ENCODE assay signal across 8 mouse cellular contexts in the genomic region with DNA sequence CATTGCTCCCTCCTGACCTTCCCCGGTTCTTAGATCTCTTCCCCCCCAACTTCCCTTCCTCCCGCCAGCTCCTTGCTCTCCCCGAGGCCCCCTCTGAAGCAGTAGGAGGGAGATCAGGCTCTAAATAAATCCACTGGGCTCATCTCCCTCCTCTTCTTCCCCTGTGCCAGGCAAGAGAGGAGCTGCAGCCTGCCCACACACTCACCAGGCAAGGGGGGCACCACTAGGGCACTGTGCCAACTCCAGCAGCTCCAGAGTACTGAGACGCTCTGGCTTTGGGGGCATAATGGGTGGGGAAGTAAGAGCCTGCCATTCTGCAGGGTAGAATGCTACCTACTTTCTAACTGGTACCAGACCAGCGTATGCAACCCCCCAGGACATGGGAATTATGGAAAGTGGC. TPM values are rescaled to one million over a fixed set of nuclear protein-coding genes. Genes with fewer than 3 reads are reported as not detected.
DNase-seq lines count a peak whose midpoint lies in the region; TF ChIP-seq lines count a peak whose summit lies in the region.

No protein-coding gene starts in this region.

- intact Hi-C loops in left cerebral cortex, postnatal 4 days (cut with DNase I), result no loop called here

- WGBS in cerebellum, adult 2 months, result 46% methylated on average over 5 of the region's 5 CpGs

- H3K27ac ChIP-seq in cerebellum, adult 2 months (ENCODE audit: insufficient read depth, low read length), result no peak overlapping the region; the same call in 1 of the 2 replicates

- no peak for TF ChIP-seq CTCF in cerebellum, adult 2 months (IDR thresholded peaks at IDR 0.05; ENCODE audit: borderline replicate concordance, insufficient read depth, low read depth, low read length)

- H3K4me3 ChIP-seq in cerebellum, adult 2 months (replicated peaks; ENCODE audit: insufficient read depth, low read depth, low read length), result peak overlapping the region; percentile 22

- TF ChIP-seq POLR2A in cerebellum, adult 2 months (IDR thresholded peaks at IDR 0.05; ENCODE audit: borderline replicate concordance, insufficient read depth, low read length), result no peak

- no peak for DNase-seq in cerebellum, adult 2 months
- no peak for DNase-seq in cerebellum, adult 9-10 months
- DNase-seq in right cerebral cortex, adult 18-20 months, result peak; percentile 82
- no peak for DNase-seq in right cerebral cortex, postnatal 25 days
- DNase-seq in left cerebral cortex, postnatal 4 days, result peak; percentile 81
- peak; percentile 67 for DNase-seq in telencephalon, adult 2 months (ENCODE audit: low read depth, low spot score)
- DNase-seq in layer of hippocampus, adult 8-10 months (ENCODE audit: low spot score in 2 of 2), result no peak
- DNase-seq in heart, adult 11 months, result no peak

- H3K27me3 ChIP-seq in cerebellum, adult 2 months (ENCODE audit: control insufficient read depth, insufficient read depth, low read length), result no peaks in the 10 kb centered on the region

- peaks cover 17% of the 10 kb centered on the region for H3K4me1 ChIP-seq in cerebellum, adult 2 months (ENCODE audit: control insufficient read depth, insufficient read depth, low read length)

RNA-seq across cellular contexts. Expression of a gene that starts 5.9 kb away (rescaled TPM):
- 65.4 and 69.7 TPM in 2 replicates for polyA plus RNA-seq in cerebellum, adult 2 months (2012; rRNA removed)
- total RNA-seq in left cerebral cortex, postnatal 4 days (2021), result 100 to 1,000 TPM; 213 to 226 TPM
- total RNA-seq in layer of hippocampus, adult 8-10 months (2022), result 100 to 1,000 TPM; 163 to 193 (median 176) TPM

RNA-seq across cellular contexts. Expression of a gene that starts 26.2 kb away (rescaled TPM):
- 69.4 and 71.7 TPM in 2 replicates for polyA plus RNA-seq in cerebellum, adult 2 months (2012; rRNA removed)
- total RNA-seq in left cerebral cortex, postnatal 4 days (2021), result 10 to 100 TPM; 62.5 to 68.6 TPM
- total RNA-seq in layer of hippocampus, adult 8-10 months (2022), result 10 to 100 TPM; 76.3 to 89.4 (median 85.9) TPM

RNA-seq across cellular contexts. Expression of a gene that starts 26.6 kb away (rescaled TPM):
- 31.1 and 31.3 TPM in 2 replicates for polyA plus RNA-seq in cerebellum, adult 2 months (2012; rRNA removed)
- 10 to 100 TPM; 55.1 to 56.6 TPM for total RNA-seq in left cerebral cortex, postnatal 4 days (2021)
- total RNA-seq in layer of hippocampus, adult 8-10 months (2022), result 10 to 100 TPM; 47.3 to 58.6 (median 52.2) TPM

RNA-seq across cellular contexts. Expression of a gene that starts 40.7 kb away (rescaled TPM):
- 42.4 and 47.4 TPM in 2 replicates for polyA plus RNA-seq in cerebellum, adult 2 months (2012; rRNA removed)
- 10 to 100 TPM; 46.5 to 49.7 TPM for total RNA-seq in left cerebral cortex, postnatal 4 days (2021)
- total RNA-seq in layer of hippocampus, adult 8-10 months (2022), result 1 to 10 TPM; 6.3 to 8.7 (median 7.3) TPM

Comparison
In these comparisons a context has a peak if more than half of its experiments do, and no peak if none do; other contexts are left out.
1. DNase-seq: peak in right cerebral cortex, adult 18-20 months (single experiment), left cerebral cortex, postnatal 4 days (single experiment) and telencephalon, adult 2 months (single experiment); none in cerebellum, adult 2 months (0 of 2), cerebellum, adult 9-10 months (single experiment), right cerebral cortex, postnatal 25 days (single experiment), layer of hippocampus, adult 8-10 months (0 of 2) and heart, adult 11 months (single experiment).